Mouse (Mus musculus) megakaryocyte, embryonic 14.5 days (primary cell): ENCODE measurements around the gene Lexm. TPM values are rescaled to one million over a fixed set of nuclear protein-coding genes. Genes with fewer than 3 reads are reported as not detected.

Source experiments
- H3K27me3 ChIP-seq: replicated peaks from 2 replicates; pipeline ENCODE3; 2012; ENCODE audit warnings: inconsistent platforms
- H3K36me3 ChIP-seq: replicated peaks from 2 replicates; pipeline ENCODE3; 2012; ENCODE audit warnings: low read length, inconsistent platforms, mixed read lengths
- H3K4me1 ChIP-seq: 2 replicates; pipeline ENCODE4 v1.6.1; 2012; ENCODE audit warnings: inconsistent platforms
- H3K4me3 ChIP-seq: replicated peaks from 2 replicates; pipeline ENCODE3; 2012; ENCODE audit warnings: moderate library complexity, mild to moderate bottlenecking, inconsistent platforms
- H3K9me3 ChIP-seq: 2 replicates; pipeline ENCODE4 v1.6.1; 2012; ENCODE audit warnings: inconsistent platforms
- FLI1 ChIP-seq: IDR thresholded peaks from 2 replicates; pipeline ENCODE4 v1.6.1; 2012; ENCODE audit warnings: low read length, inconsistent platforms, mixed read lengths
- GATA1 ChIP-seq: IDR thresholded peaks from 3 replicates; pipeline ENCODE4 v1.6.1; 2012; ENCODE audit warnings: mixed read lengths, low read length, inconsistent platforms, borderline replicate concordance
- polyA plus RNA-seq: library from polyadenylated mRNA; stranded (reverse); fragments of >175 nt; gene quantifications from 2 replicates; pipeline ENCODE4 v1.2.3, GENCODE M21; 2012; ENCODE audit warnings: low replicate concordance; ENCODE audit not compliant: insufficient read depth

Lexm gene
- not detected in 2 replicates for polyA plus RNA-seq

DNA sequence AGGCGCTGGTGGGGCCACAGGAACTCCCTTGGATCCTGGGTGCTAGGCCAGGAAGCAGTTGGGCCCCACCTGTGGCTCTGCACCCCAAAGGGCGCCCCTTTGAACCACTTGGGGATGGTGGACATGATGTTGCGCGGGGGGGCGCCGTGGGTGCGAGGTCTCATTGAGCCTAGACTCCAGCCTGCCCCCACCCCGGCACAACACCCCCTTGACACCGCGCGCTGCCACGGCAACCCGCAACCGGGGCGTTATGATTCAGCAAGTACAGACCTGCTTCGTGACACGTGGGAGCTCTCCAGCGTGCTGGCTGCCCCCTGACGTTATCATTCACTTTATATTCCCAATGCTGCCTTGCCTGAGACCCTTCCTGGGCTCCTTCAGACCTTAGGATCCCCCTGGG is at the start of gene Lexm:
Gene Lexm (minus strand): TSS at position 186 of the 400 bp plus-strand sequence.
- H3K27me3 ChIP-seq, result peaks cover 24% of the 10 kb centered on the region
- TF ChIP-seq FLI1 (no peak), GATA1 (no peak)
- H3K4me1 ChIP-seq, result peaks cover 50% of the 10 kb centered on the region
- H3K9me3 ChIP-seq, result no peaks in the 10 kb centered on the region
- H3K36me3 ChIP-seq, result no peaks in the 10 kb centered on the region
- peak within 1 kb of the TSS; percentile 90 for H3K4me3 ChIP-seq

GRCm38 (mm10) chr4:106666546-106666945 is 49.5 kb upstream of the Lexm start:
- no peak for TF ChIP-seq FLI1
- no peak for TF ChIP-seq GATA1
- no peaks in the 10 kb centered on the region for H3K4me1 ChIP-seq
- peaks cover 100% of the 10 kb centered on the region for H3K36me3 ChIP-seq
- no peak overlapping the region for H3K4me3 ChIP-seq
- H3K27me3 ChIP-seq, result no peaks in the 10 kb centered on the region
- no peaks in the 10 kb centered on the region for H3K9me3 ChIP-seq

DNA sequence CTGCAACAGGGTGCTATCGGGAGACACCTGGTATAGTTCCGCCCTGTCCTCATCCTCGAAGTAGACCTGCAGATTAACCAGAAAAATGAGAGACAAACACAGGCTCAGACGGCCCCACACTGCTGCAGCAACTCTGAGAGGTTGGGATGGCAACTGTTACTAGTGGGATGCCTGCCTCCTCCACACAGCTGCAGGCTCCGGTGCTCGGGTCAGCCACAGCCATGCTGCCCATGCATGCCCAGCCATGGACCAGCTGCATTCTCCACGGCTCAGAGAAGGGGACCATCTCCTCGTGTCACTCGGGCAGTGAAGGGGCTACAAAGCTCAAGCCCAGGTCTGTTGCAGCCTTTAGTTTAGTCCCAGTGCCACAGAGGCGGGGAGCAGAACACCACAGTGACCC is 48.6 kb upstream of the Lexm start:
- peaks cover 100% of the 10 kb centered on the region for H3K36me3 ChIP-seq
- no peaks in the 10 kb centered on the region for H3K27me3 ChIP-seq
- no peaks in the 10 kb centered on the region for H3K9me3 ChIP-seq
- TF ChIP-seq FLI1, result no peak
- no peak for TF ChIP-seq GATA1
- H3K4me1 ChIP-seq, result no peaks in the 10 kb centered on the region
- H3K4me3 ChIP-seq, result no peak overlapping the region

DNA sequence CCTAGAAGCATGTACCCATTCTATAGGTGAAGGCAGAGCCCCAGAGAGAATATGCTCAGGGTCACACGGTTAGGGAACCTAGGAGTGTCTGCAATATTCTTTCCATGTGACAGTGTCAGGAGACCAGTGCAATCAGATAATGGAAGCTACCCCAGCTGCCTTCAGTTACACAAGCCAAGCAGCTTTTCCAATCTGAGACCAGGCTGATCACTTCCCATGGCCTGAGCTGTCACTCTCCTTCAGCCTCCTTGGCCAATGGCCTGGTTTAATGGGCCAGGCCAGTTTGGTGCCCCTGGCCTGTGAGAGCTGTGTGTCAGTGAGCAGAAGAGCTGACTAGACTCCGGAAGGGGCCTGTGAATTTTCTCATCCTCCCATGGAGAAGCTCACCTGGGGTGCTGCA is 48.2 kb upstream of the Lexm start:
- no peaks in the 10 kb centered on the region for H3K9me3 ChIP-seq
- TF ChIP-seq GATA1 (no peak), FLI1 (no peak)
- no peak overlapping the region for H3K4me3 ChIP-seq
- no peaks in the 10 kb centered on the region for H3K4me1 ChIP-seq
- no peaks in the 10 kb centered on the region for H3K27me3 ChIP-seq
- peaks cover 100% of the 10 kb centered on the region for H3K36me3 ChIP-seq

- H3K27me3 ChIP-seq, result no peaks in the 10 kb centered on the region
- H3K4me1 ChIP-seq, result no peaks in the 10 kb centered on the region
- TF ChIP-seq GATA1, result no peak
- no peak for TF ChIP-seq FLI1
- no peaks in the 10 kb centered on the region for H3K9me3 ChIP-seq
- peaks cover 100% of the 10 kb centered on the region for H3K36me3 ChIP-seq
- no peak overlapping the region for H3K4me3 ChIP-seq
Observed at GRCm38 (mm10) chr4:106664697-106665096, 47.7 kb upstream of the Lexm start.

DNA sequence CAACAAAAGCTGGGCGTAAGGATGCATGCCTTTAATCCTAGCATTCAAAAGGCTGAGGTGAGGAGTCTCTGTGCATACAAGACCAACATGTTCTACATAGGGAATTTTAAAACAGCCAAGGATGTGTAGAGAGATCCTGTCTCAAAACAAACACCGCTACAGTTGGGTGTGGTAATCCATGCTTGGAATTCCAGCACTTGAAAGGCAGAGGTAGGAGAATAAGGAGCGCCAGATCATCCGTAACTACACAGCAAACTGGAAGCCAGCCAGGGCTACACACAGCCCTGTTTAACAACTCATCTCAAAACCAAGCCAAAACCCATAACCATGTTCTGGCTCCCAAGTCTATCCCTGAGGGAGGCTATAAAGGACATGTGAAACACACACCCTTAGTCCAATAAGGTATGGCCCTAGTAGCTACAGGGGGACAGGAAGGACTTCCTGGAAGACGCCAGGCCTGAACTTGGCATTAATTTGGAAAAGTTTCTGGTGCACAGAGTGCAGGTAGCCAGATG is 47.0 kb upstream of the Lexm start:
- Histone ChIP-seq H3K9me3 (no peaks in the 10 kb centered on the region), H3K4me3 (no peak overlapping the region), H3K27me3 (no peaks in the 10 kb centered on the region), H3K4me1 (no peaks in the 10 kb centered on the region), H3K36me3 (peaks cover 100% of the 10 kb centered on the region)
- TF ChIP-seq GATA1, result no peak
- TF ChIP-seq FLI1, result no peak

DNA sequence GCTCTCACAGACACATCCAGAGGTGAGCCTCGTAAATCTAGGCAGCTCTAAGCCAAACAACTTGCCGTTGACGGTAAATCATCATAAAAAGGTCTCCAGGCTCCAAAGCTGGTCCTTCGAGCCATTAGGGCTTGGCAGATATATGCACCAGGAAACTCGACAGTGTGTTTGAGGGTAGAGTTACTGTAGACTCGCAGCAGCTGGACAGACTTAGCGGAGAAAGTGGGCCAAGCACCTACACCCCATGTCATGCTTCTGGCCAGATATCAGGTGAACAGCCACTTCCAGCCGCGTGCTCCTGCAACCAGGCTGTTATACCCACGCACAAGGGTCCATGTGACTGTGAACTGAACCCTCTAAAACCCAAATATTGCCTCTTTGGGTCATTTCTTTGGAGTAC is 38.6 kb upstream of the Lexm start:
- Histone ChIP-seq H3K4me1 (peaks cover 18% of the 10 kb centered on the region), H3K4me3 (no peak overlapping the region), H3K36me3 (peaks cover 78% of the 10 kb centered on the region), H3K27me3 (no peaks in the 10 kb centered on the region), H3K9me3 (no peaks in the 10 kb centered on the region)
- TF ChIP-seq GATA1 (no peak), FLI1 (no peak)

GRCm38 (mm10) chr4:106653051-106653450 is 36.0 kb upstream of the Lexm start:
- Histone ChIP-seq H3K36me3 (peaks cover 53% of the 10 kb centered on the region), H3K4me3 (no peak overlapping the region), H3K27me3 (no peaks in the 10 kb centered on the region), H3K4me1 (peaks cover 18% of the 10 kb centered on the region), H3K9me3 (no peaks in the 10 kb centered on the region)
- no peak for TF ChIP-seq FLI1
- no peak for TF ChIP-seq GATA1

GRCm38 (mm10) chr4:106652546-106652945 is 35.5 kb upstream of the Lexm start:
- no peak overlapping the region for H3K4me3 ChIP-seq
- H3K4me1 ChIP-seq, result peaks cover 18% of the 10 kb centered on the region
- TF ChIP-seq FLI1 (no peak), GATA1 (no peak)
- H3K36me3 ChIP-seq, result peaks cover 48% of the 10 kb centered on the region
- H3K27me3 ChIP-seq, result peaks cover 5% of the 10 kb centered on the region
- no peaks in the 10 kb centered on the region for H3K9me3 ChIP-seq

DNA sequence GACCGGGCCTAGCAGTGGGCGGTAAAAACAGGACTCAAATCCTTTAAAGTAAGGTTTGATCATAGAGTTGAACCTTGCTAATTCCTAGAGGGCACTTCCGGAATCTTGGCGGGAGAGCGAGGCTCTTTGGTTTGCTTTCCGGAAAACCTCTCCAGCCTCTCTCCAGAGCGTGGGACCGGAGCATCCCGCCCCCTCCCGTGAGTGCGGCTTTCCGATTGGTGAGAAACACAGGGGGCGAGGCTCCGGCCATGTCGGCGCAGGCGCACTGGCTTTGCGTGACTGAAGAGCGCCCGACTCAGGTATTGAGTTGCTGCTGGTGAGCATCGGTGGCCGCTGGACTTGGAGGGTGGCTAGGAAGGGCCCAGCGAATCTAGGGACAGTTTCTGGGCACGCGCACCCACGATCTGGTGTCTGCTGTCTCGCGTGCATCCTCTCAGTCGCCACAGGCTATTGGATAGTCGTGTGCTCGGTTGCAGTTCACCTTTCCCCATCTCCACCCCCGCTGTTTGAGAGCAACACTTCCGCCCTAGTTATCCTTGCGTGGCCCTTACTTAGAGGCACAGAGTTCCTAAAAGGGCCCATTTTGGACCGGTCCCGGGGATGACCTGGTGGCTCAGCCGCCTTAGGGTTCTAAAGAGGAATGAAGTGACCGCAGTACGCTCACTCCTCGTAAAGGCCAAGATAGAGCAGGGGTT is 33.9 kb upstream of the Lexm start, which contains the start of gene Pars2:
Gene Pars2 (plus strand): TSS at position 237 of the 695 bp plus-strand sequence.
- Histone ChIP-seq H3K9me3 (no peaks in the 10 kb centered on the region), H3K27me3 (peaks cover 8% of the 10 kb centered on the region), H3K36me3 (peaks cover 32% of the 10 kb centered on the region), H3K4me3 (peak within 1 kb of the TSS; percentile 99), H3K4me1 (peaks cover 21% of the 10 kb centered on the region)
- TF ChIP-seq GATA1 (no peak), FLI1 (peak; percentile 57; the same call in 1 of the 2 replicates)

- H3K27me3 ChIP-seq, result peaks cover 28% of the 10 kb centered on the region
- peaks cover 29% of the 10 kb centered on the region for H3K4me1 ChIP-seq
- TF ChIP-seq GATA1 (no peak), FLI1 (no peak)
- no peaks in the 10 kb centered on the region for H3K36me3 ChIP-seq
- no peak overlapping the region for H3K4me3 ChIP-seq
- H3K9me3 ChIP-seq, result peaks cover under 1% of the 10 kb centered on the region; the same call in 1 of the 2 replicates
Observed at GRCm38 (mm10) chr4:106647137-106647536, 30.1 kb upstream of the Lexm start.
